8 mouse cellular contexts compared by ENCODE assay signal in genomic region chr2:72297716-72298082, GRCm38 (mm10). TPM values are rescaled to one million over a fixed set of nuclear protein-coding genes. Genes with fewer than 3 reads are reported as not detected.
A peak's percentile ranks its signal among the peaks of the same experiment; 100 is the strongest.
DNase-seq lines count a peak whose midpoint lies in the region; ATAC-seq and TF ChIP-seq lines count a peak whose summit lies in the region.

No protein-coding gene starts in this region.

- WGBS in heart, embryonic 13.5 days, result 41% methylated on average over 10 of the region's 10 CpGs
- 59% methylated on average over 10 of the region's 10 CpGs for WGBS in limb, embryonic 13.5 days

- H3K36me3 ChIP-seq in heart, embryonic 13.5 days, result peaks cover 37% of the 10 kb centered on the region
- no peaks in the 10 kb centered on the region for H3K36me3 ChIP-seq in limb, embryonic 13.5 days

- H3K4me1 ChIP-seq in heart, embryonic 13.5 days, result peaks cover 37% of the 10 kb centered on the region
- H3K4me1 ChIP-seq in limb, embryonic 13.5 days, result peaks cover 21% of the 10 kb centered on the region

- H3K4me2 ChIP-seq in heart, embryonic 13.5 days, result peak overlapping the region; percentile 52
- H3K4me2 ChIP-seq in limb, embryonic 13.5 days (replicated peaks), result 0 out of 2 replicates have a peak overlapping the region, but pooled peaks have one; percentile 25

- no peaks in the 10 kb centered on the region for H3K27me3 ChIP-seq in Patski
- no peaks in the 10 kb centered on the region for H3K27me3 ChIP-seq in heart, embryonic 13.5 days (replicated peaks)
- H3K27me3 ChIP-seq in limb, embryonic 13.5 days, result no peaks in the 10 kb centered on the region

- in situ Hi-C loops in Patski (cut with MboI; ENCODE audit: low pct_unique_long_range_greater_than_20kb), result loop anchor here (5.0 kb wide), 1 partner anchor 85 kb away; no protein-coding TSS in a partner anchor

- H3K27ac ChIP-seq in heart, embryonic 13.5 days (replicated peaks), result peak overlapping the region; percentile 76
- H3K27ac ChIP-seq in limb, embryonic 13.5 days, result peak overlapping the region; percentile 52; the same call in 1 of the 2 replicates

- peak; percentile 77 for DNase-seq in 3T3-L1 (ENCODE audit: low read depth, low spot score)
- no peak for DNase-seq in Patski (ENCODE audit: low read depth, low spot score)
- no peak for DNase-seq in right cerebral cortex, postnatal 36 days (ENCODE audit: low spot score in 2 of 2)
- DNase-seq in frontal cortex, postnatal 36 days (ENCODE audit: low spot score in 2 of 2), result no peak
- DNase-seq in T-cell, adult 2 months (ENCODE audit: low spot score), result no peak

- ATAC-seq in Patski, result peak; percentile 92
- ATAC-seq in heart, embryonic 13.5 days (ENCODE audit: extremely low read depth, insufficient number of reproducible peaks, low FRiP score, low TSS enrichment), result no peak
- no peak for ATAC-seq in limb, embryonic 13.5 days (ENCODE audit: low FRiP score, low read depth)
- no peak for ATAC-seq in erythroblast, adult 5-6 weeks (replicated peaks; ENCODE audit: low FRiP score, poor library complexity, severe bottlenecking)

- CTCF ChIA-PET in Patski (lab: Charles Lee), result interaction anchor here (1.1 to 2.9 kb wide), 10 partner anchors 10 to 100 kb away, joined by 3 to 23 read pairs (median 4); no protein-coding TSS in a partner anchor

- POLR2A ChIA-PET in Patski (lab: Charles Lee), result interaction anchor here (1.0 kb wide), 2 partner anchors 21 to 276 kb away, joined by 3 to 5 read pairs; no protein-coding TSS in a partner anchor

- no peak for TF ChIP-seq CTCF in Patski (IDR thresholded peaks at IDR 0.05)

- H3K9me3 ChIP-seq in heart, embryonic 13.5 days, result no peaks in the 10 kb centered on the region
- no peaks in the 10 kb centered on the region for H3K9me3 ChIP-seq in limb, embryonic 13.5 days

- peak overlapping the region; percentile 18; the same call in 1 of the 2 replicates for H3K4me3 ChIP-seq in heart, embryonic 13.5 days
- no peak overlapping the region for H3K4me3 ChIP-seq in limb, embryonic 13.5 days

- peak overlapping the region; percentile 69 for H3K9ac ChIP-seq in heart, embryonic 13.5 days
- no peak overlapping the region for H3K9ac ChIP-seq in limb, embryonic 13.5 days

RNA-seq across cellular contexts. Expression of gene Map3k20, which starts 12.3 kb away (rescaled TPM):
- 43.6 TPM for polyA plus RNA-seq in Patski (2021)
- polyA plus RNA-seq in heart, embryonic 13.5 days (2015; fragmentation: Nextera tagmentation; extraction: Ambion mirVana), result 43.9 and 44.8 TPM in 2 replicates
- polyA plus RNA-seq in limb, embryonic 13.5 days (2015; fragmentation: Nextera tagmentation; extraction: Ambion mirVana), result 11.8 and 15.5 TPM in 2 replicates
- total RNA-seq in erythroblast, adult 5-6 weeks (2015; ENCODE audit: low replicate concordance), result 27.0 and 37.1 TPM in 2 replicates
- total RNA-seq in erythroblast, adult 5-6 weeks (2017; ENCODE audit: low replicate concordance), result 18.7 and 24.3 TPM in 2 replicates
